Mouse (Mus musculus): ENCODE data around the gene Zmym5.
"Not testable (repeated sequence)": the region's sequence is repeated elsewhere in the genome, so short reads cannot be mapped to it uniquely, and the experiment has no call there.

GRCm38 (mm10) chr14:56833211-56833610 lies 21.7 kb upstream of the Zmym5 start:
- TF ChIP-seq EP300 (IDR thresholded peaks at IDR 0.05; ENCODE audit: low read depth in 1 of 2, low read length in 2 of 2); POLR2A (IDR thresholded peaks at IDR 0.05; ENCODE audit: control insufficient read depth in 1 of 2, insufficient read depth in 1 of 2, low read depth in 1 of 2, low read length in 2 of 2, poor library complexity in 1 of 2); JUND (IDR thresholded peaks at IDR 0.05; ENCODE audit: low read depth, low read length); CTCF (IDR thresholded peaks at IDR 0.05 in 2 of 3, conservative IDR thresholded peaks at IDR 0.05 in 1 of 3; ENCODE audit: control insufficient read depth in 1 of 3, insufficient read depth in 1 of 3, low read depth in 2 of 3, low read length in 3 of 3, poor library complexity in 1 of 3, severe bottlenecking in 1 of 3): not testable (repeated sequence)

Measured in MEL (cell line).